Mouse (Mus musculus) MEL (cell line): ENCODE results near the gene Wwc2. TPM values are rescaled to one million over a fixed set of nuclear protein-coding genes. Genes with fewer than 3 reads are reported as not detected.

Experiments
- DNase-seq: peaks from one replicate; pipeline ENCODE4 v3.0.0; 2011; ENCODE audit warnings: low read depth, low spot score
- H3K27ac ChIP-seq: 2 replicates; pipeline ENCODE4 v1.5.1; 2012; ENCODE audit warnings: low read depth, mild to moderate bottlenecking, control low read depth, low read length, moderate library complexity; ENCODE audit not compliant: control insufficient read depth
- H3K27me3 ChIP-seq, 2 experiments: fragments of 150-350 bp in 1 of 2; sonication (generic) in 1 of 2; 2 replicates each; pipeline ENCODE4 v1.6.1; 2012; ENCODE audit warnings: low read length in 2 of 2, mild to moderate bottlenecking in 2 of 2, improper control_type of control experiment in 1 of 2, moderate library complexity in 1 of 2; ENCODE audit not compliant: insufficient read depth in 2 of 2, control insufficient read depth in 1 of 2
- H3K36me3 ChIP-seq, 2 experiments: 2 replicates each; pipeline ENCODE4 v1.6.1; 2012 to 2014; ENCODE audit warnings: low read length in 2 of 2, improper control_type of control experiment in 1 of 2, inconsistent platforms in 1 of 2, mild to moderate bottlenecking in 1 of 2; ENCODE audit not compliant: insufficient read depth in 2 of 2, control insufficient read depth in 1 of 2
- H3K4me1 ChIP-seq, 2 experiments: fragments of 150-350 bp in 1 of 2; sonication (generic) in 1 of 2; 2 replicates each; pipeline ENCODE4 v1.6.1; 2012; ENCODE audit warnings: low read length in 2 of 2, improper control_type of control experiment in 1 of 2, mild to moderate bottlenecking in 1 of 2; ENCODE audit not compliant: insufficient read depth in 2 of 2, control insufficient read depth in 1 of 2
- H3K4me3 ChIP-seq, 2 experiments: fragments of 150-350 bp in 1 of 2; sonication (generic) in 1 of 2; 2 replicates each; pipeline ENCODE4 v1.5.1; 2012; ENCODE audit warnings: low read depth in 2 of 2, low read length in 2 of 2, mild to moderate bottlenecking in 2 of 2, moderate library complexity in 2 of 2, control low read depth in 1 of 2, improper control_type of control experiment in 1 of 2; ENCODE audit not compliant: control insufficient read depth in 1 of 2, insufficient read depth in 1 of 2
- H3K79me2 ChIP-seq: 2 replicates; pipeline ENCODE4 v1.6.1; 2012; ENCODE audit warnings: mild to moderate bottlenecking, low read length, moderate library complexity; ENCODE audit not compliant: control insufficient read depth, poor library complexity, insufficient read depth
- H3K9ac ChIP-seq: 2 replicates; pipeline ENCODE4 v1.6.1; 2012; ENCODE audit warnings: low read depth, mild to moderate bottlenecking, control low read depth, low read length, moderate library complexity; ENCODE audit not compliant: control insufficient read depth, poor library complexity, severe bottlenecking
- H3K9me3 ChIP-seq: fragments of 150-350 bp; sonication (generic); replicated peaks from 2 replicates; pipeline ENCODE4 v1.6.1; 2012; ENCODE audit warnings: mild to moderate bottlenecking, low read length, improper control_type of control experiment, moderate library complexity; ENCODE audit not compliant: insufficient read depth
- BHLHE40 ChIP-seq: IDR thresholded peaks from 2 replicates; pipeline ENCODE4 v1.6.1; 2012; ENCODE audit warnings: low read depth, mild to moderate bottlenecking, inconsistent platforms, low read length, improper control_type of control experiment, borderline replicate concordance
- CTCF ChIP-seq, 3 experiments: IDR thresholded peaks in 2 of 3; conservative IDR thresholded peaks in 1 of 3; 2 replicates each; pipeline ENCODE4 v1.5.1; 2011 to 2012; ENCODE audit warnings: low read length in 3 of 3, low read depth in 2 of 3, mild to moderate bottlenecking in 2 of 3, improper control_type of control experiment in 1 of 3, inconsistent platforms in 1 of 3, mixed read lengths in 1 of 3, moderate library complexity in 1 of 3; ENCODE audit not compliant: control insufficient read depth in 1 of 3, insufficient read depth in 1 of 3, poor library complexity in 1 of 3, severe bottlenecking in 1 of 3
- E2F4 ChIP-seq: IDR thresholded peaks from 2 replicates; pipeline ENCODE4 v1.6.1; 2011; ENCODE audit warnings: low read depth, low read length, improper control_type of control experiment, borderline replicate concordance
- ELF1 ChIP-seq: IDR thresholded peaks from 2 replicates; pipeline ENCODE4 v1.6.1; 2014; ENCODE audit warnings: low read depth, mild to moderate bottlenecking, inconsistent platforms, low read length, improper control_type of control experiment, moderate library complexity
- EP300 ChIP-seq, 2 experiments: IDR thresholded peaks; 2 replicates each; pipeline ENCODE4 v1.6.1; 2011; ENCODE audit warnings: improper control_type of control experiment in 2 of 2, low read length in 2 of 2, low read depth in 1 of 2, mild to moderate bottlenecking in 1 of 2
- GATA1 ChIP-seq: IDR thresholded peaks from 2 replicates; pipeline ENCODE4 v1.6.1; 2011; ENCODE audit warnings: low read depth, low read length, improper control_type of control experiment
- HCFC1 ChIP-seq: IDR thresholded peaks from 2 replicates; pipeline ENCODE4 v1.6.1; 2012; ENCODE audit warnings: low read depth, mild to moderate bottlenecking, inconsistent platforms, low read length, improper control_type of control experiment, moderate library complexity
- JUND ChIP-seq: IDR thresholded peaks from 2 replicates; pipeline ENCODE4 v1.6.1; 2011; ENCODE audit warnings: low read depth, mild to moderate bottlenecking, improper control_type of control experiment, low read length
- KAT2A ChIP-seq: conservative IDR thresholded peaks from 2 replicates; pipeline ENCODE4 v1.6.1; 2012; ENCODE audit warnings: low read depth, low read length, improper control_type of control experiment, inconsistent platforms
- MAFK ChIP-seq: IDR thresholded peaks from 2 replicates; pipeline ENCODE4 v1.6.1; 2011; ENCODE audit warnings: low read depth, mild to moderate bottlenecking, low read length, improper control_type of control experiment, borderline replicate concordance
- MAZ ChIP-seq: IDR thresholded peaks from 2 replicates; pipeline ENCODE4 v1.6.1; 2012; ENCODE audit warnings: low read depth, mild to moderate bottlenecking, inconsistent platforms, low read length, improper control_type of control experiment
- MEF2A ChIP-seq: IDR thresholded peaks from 2 replicates; pipeline ENCODE4 v1.6.1; 2014; ENCODE audit warnings: low read depth, mild to moderate bottlenecking, inconsistent platforms, low read length, improper control_type of control experiment; ENCODE audit not compliant: poor library complexity, insufficient replicate concordance, severe bottlenecking; ENCODE audit errors: extremely low read depth
- MXI1 ChIP-seq: IDR thresholded peaks from 2 replicates; pipeline ENCODE4 v1.6.1; 2011; ENCODE audit warnings: mild to moderate bottlenecking, low read depth, low read length, improper control_type of control experiment
- MYB ChIP-seq: IDR thresholded peaks from 2 replicates; pipeline ENCODE4 v1.6.1; 2011; ENCODE audit warnings: mild to moderate bottlenecking, low read depth, low read length, improper control_type of control experiment
- MYC ChIP-seq: IDR thresholded peaks from 2 replicates; pipeline ENCODE4 v1.6.1; 2011; ENCODE audit warnings: low read depth, mild to moderate bottlenecking, low read length, improper control_type of control experiment, moderate library complexity
- NELFE ChIP-seq: IDR thresholded peaks from 2 replicates; pipeline ENCODE4 v1.6.1; 2011; ENCODE audit warnings: low read depth, low read length, improper control_type of control experiment
- NRF1 ChIP-seq: IDR thresholded peaks from 2 replicates; pipeline ENCODE4 v1.6.1; 2014; ENCODE audit warnings: low read depth, mild to moderate bottlenecking, inconsistent platforms, low read length, improper control_type of control experiment, moderate library complexity; ENCODE audit not compliant: poor library complexity, insufficient read depth, severe bottlenecking
- POLR2A ChIP-seq, 2 experiments: IDR thresholded peaks; 2 replicates each; pipeline ENCODE4 v1.6.1; 2011 to 2012; ENCODE audit warnings: low read length in 2 of 2, mild to moderate bottlenecking in 2 of 2, control low read depth in 1 of 2, improper control_type of control experiment in 1 of 2, low read depth in 1 of 2, moderate library complexity in 1 of 2; ENCODE audit not compliant: control insufficient read depth in 1 of 2, insufficient read depth in 1 of 2, poor library complexity in 1 of 2
- POLR2AphosphoS5 ChIP-seq: IDR thresholded peaks from 2 replicates; pipeline ENCODE4 v1.6.1; 2012; ENCODE audit warnings: low read depth, borderline replicate concordance, mild to moderate bottlenecking, inconsistent platforms, low read length, moderate library complexity, mixed read lengths
- RAD21 ChIP-seq: IDR thresholded peaks from 2 replicates; pipeline ENCODE4 v1.6.1; 2011; ENCODE audit warnings: mild to moderate bottlenecking, low read depth, low read length, improper control_type of control experiment
- RCOR1 ChIP-seq: IDR thresholded peaks from 2 replicates; pipeline ENCODE4 v1.6.1; 2012; ENCODE audit warnings: low read depth, mild to moderate bottlenecking, inconsistent platforms, low read length, improper control_type of control experiment
- SIN3A ChIP-seq: IDR thresholded peaks from 2 replicates; pipeline ENCODE4 v1.6.1; 2012; ENCODE audit warnings: low read length, improper control_type of control experiment, inconsistent platforms
- SMC3 ChIP-seq: IDR thresholded peaks from 2 replicates; pipeline ENCODE4 v1.6.1; 2011; ENCODE audit warnings: low read depth, low read length, improper control_type of control experiment
- TAL1 ChIP-seq: IDR thresholded peaks from 2 replicates; pipeline ENCODE4 v1.6.1; 2012; ENCODE audit warnings: mild to moderate bottlenecking, inconsistent platforms, low read length, moderate library complexity, mixed read lengths
- TCF12 ChIP-seq: IDR thresholded peaks from 2 replicates; pipeline ENCODE4 v1.6.1; 2014; ENCODE audit warnings: low read depth, mild to moderate bottlenecking, inconsistent platforms, low read length, improper control_type of control experiment, moderate library complexity
- UBTF ChIP-seq: IDR thresholded peaks from 2 replicates; pipeline ENCODE4 v1.6.1; 2012; ENCODE audit warnings: low read depth, mild to moderate bottlenecking, inconsistent platforms, low read length, improper control_type of control experiment, moderate library complexity, borderline replicate concordance; ENCODE audit not compliant: insufficient read depth
- USF1 ChIP-seq: IDR thresholded peaks from 2 replicates; pipeline ENCODE4 v1.6.1; 2014; ENCODE audit warnings: low read depth, mild to moderate bottlenecking, inconsistent platforms, low read length, improper control_type of control experiment, moderate library complexity
- ZKSCAN1 ChIP-seq: IDR thresholded peaks from 2 replicates; pipeline ENCODE4 v1.6.1; 2012; ENCODE audit warnings: low read depth, mild to moderate bottlenecking, inconsistent platforms, low read length, improper control_type of control experiment, moderate library complexity
- ZNF384 ChIP-seq: IDR thresholded peaks from 2 replicates; pipeline ENCODE4 v1.6.1; 2012; ENCODE audit warnings: low read depth, mild to moderate bottlenecking, inconsistent platforms, low read length, improper control_type of control experiment
- polyA plus RNA-seq, 2 experiments: library from polyadenylated mRNA; stranded (reverse) in 1 of 2; unstranded in 1 of 2; fragments of >175 nt in 1 of 2; fragments of >200 nt in 1 of 2; gene quantifications; 2 replicates each; pipeline versions ENCODE4 v1.2.1 to v1.2.4; 2012; ENCODE audit warnings: low replicate concordance in 2 of 2, low read depth in 1 of 2; ENCODE audit not compliant: insufficient read length in 2 of 2, insufficient read depth in 1 of 2, missing spikeins in 1 of 2
- total RNA-seq: library from RNA; depleted of rRNA; stranded (reverse); fragments of 300-350 nt; gene quantifications from 2 replicates; pipeline ENCODE4 v1.2.3, GENCODE M21; 2012

The Wwc2 gene
- total and polyA plus RNA-seq, 3 experiments, result 7.5 to 14.8 TPM; not detected in 1

GRCm38 (mm10) chr8:47804262-47804661 is 186.5 kb downstream of the Wwc2 start:
- no peak for DNase-seq
- Histone ChIP-seq H3K36me3 (peaks cover 0 to 2% of the 10 kb centered on the region in 2 experiments; a peak in 2 of 4 replicates), H3K4me1 (peaks cover 0 to 2% of the 10 kb centered on the region in 2 experiments; a peak in 1 of 4 replicates), H3K4me3 (no peak overlapping the region), H3K27ac (no peak overlapping the region), H3K27me3 (no peaks in the 10 kb centered on the region), H3K9me3 (no peaks in the 10 kb centered on the region)
- TF ChIP-seq E2F4 (no peak), RAD21 (no peak), JUND (no peak), MEF2A (no peak), NRF1 (no peak), HCFC1 (no peak), GATA1 (no peak), EP300 (IDR thresholded peaks at IDR 0.05; ENCODE audit: low read depth in 1 of 2, low read length in 2 of 2) (no peak), MAZ (no peak), SIN3A (no peak), TCF12 (no peak), SMC3 (no peak), RCOR1 (no peak), MYB (no peak), MAFK (no peak), KAT2A (no peak), MXI1 (no peak), CTCF (IDR thresholded peaks at IDR 0.05 in 2 of 3, conservative IDR thresholded peaks at IDR 0.05 in 1 of 3; ENCODE audit: control insufficient read depth in 1 of 3, insufficient read depth in 1 of 3, low read depth in 2 of 3, low read length in 3 of 3, poor library complexity in 1 of 3, severe bottlenecking in 1 of 3) (no peak), USF1 (no peak), UBTF (no peak)
- TF ChIP-seq, all 39 proteins: peak for 0
- H3K9ac ChIP-seq, result no peak overlapping the region
- H3K79me2 ChIP-seq, result no peaks in the 10 kb centered on the region

GRCm38 (mm10) chr8:47802349-47802748 is 188.4 kb downstream of the Wwc2 start:
- H3K36me3 ChIP-seq, result peaks cover 0 to 7% of the 10 kb centered on the region in 2 experiments; a peak in 2 of 4 replicates
- H3K27ac ChIP-seq, result no peak overlapping the region
- H3K27me3 ChIP-seq, result no peaks in the 10 kb centered on the region
- no peak overlapping the region for H3K4me3 ChIP-seq
- H3K9me3 ChIP-seq, result no peaks in the 10 kb centered on the region
- no peak for TF ChIP-seq POLR2AphosphoS5
- TF ChIP-seq UBTF, result no peak
- no peak for TF ChIP-seq USF1
- TF ChIP-seq TCF12, result no peak
- no peak for TF ChIP-seq NELFE
- TF ChIP-seq ELF1, result no peak
- TF ChIP-seq EP300 (IDR thresholded peaks at IDR 0.05; ENCODE audit: low read depth in 1 of 2, low read length in 2 of 2), result no peak
- TF ChIP-seq SMC3, result no peak
- no peak for TF ChIP-seq SIN3A
- TF ChIP-seq MYC, result no peak
- no peak for TF ChIP-seq TAL1
- no peak for TF ChIP-seq HCFC1
- no peak for TF ChIP-seq ZNF384
- no peak for TF ChIP-seq MXI1
- TF ChIP-seq BHLHE40, result no peak
- TF ChIP-seq ZKSCAN1, result no peak
- no peak for TF ChIP-seq GATA1
- TF ChIP-seq POLR2A (IDR thresholded peaks at IDR 0.05; ENCODE audit: control insufficient read depth in 1 of 2, insufficient read depth in 1 of 2, low read depth in 1 of 2, low read length in 2 of 2, poor library complexity in 1 of 2), result no peak
- no peak for TF ChIP-seq RAD21
- H3K4me1 ChIP-seq, result peaks cover 5 to 6% of the 10 kb centered on the region in 2 experiments
- no peak overlapping the region for H3K9ac ChIP-seq
- DNase-seq, result no peak
- no peaks in the 10 kb centered on the region for H3K79me2 ChIP-seq
